Mouse (Mus musculus): Measurements from ENCODE around the gene Clptm1. TPM values are rescaled to one million over a fixed set of nuclear protein-coding genes. Genes with fewer than 3 reads are reported as not detected.
A peak's percentile ranks its signal among the peaks of the same experiment; 100 is the strongest.

The Clptm1 gene
- polyA plus RNA-seq, 1 experiment from 2014 or later = 76.9 TPM

GRCm38 (mm10) chr7:19704475-19704874, 39.6 kb upstream of the Clptm1 start:
- Histone ChIP-seq H3K27ac (ENCODE audit: low read length) (no peak overlapping the region), H3K4me3 (ENCODE audit: low read depth, low read length) (no peak overlapping the region), H3K27me3 (replicated peaks; ENCODE audit: insufficient read depth, low read length) (no peaks in the 10 kb centered on the region), H3K4me1 (ENCODE audit: insufficient read depth, low read depth, low read length) (peaks cover 4% of the 10 kb centered on the region; the same call in 1 of the 2 replicates), H3K36me3 (ENCODE audit: insufficient read depth, low read length) (peaks cover 9% of the 10 kb centered on the region; the same call in 1 of the 2 replicates), H3K4me2 (replicated peaks; ENCODE audit: low read depth, low read length) (no peak overlapping the region), H3K9ac (replicated peaks; ENCODE audit: low read depth) (no peak overlapping the region), H3K9me3 (ENCODE audit: low read length) (no peaks in the 10 kb centered on the region)
- 89% methylated on average over 4 of the region's 4 CpGs for WGBS
- TF ChIP-seq CTCF (IDR thresholded peaks at IDR 0.05) = no peak
- TF ChIP-seq EP300 (IDR thresholded peaks at IDR 0.05) = no peak
- no peak for DNase-seq (ENCODE audit: low spot score)
- ATAC-seq = no peak

DNA sequence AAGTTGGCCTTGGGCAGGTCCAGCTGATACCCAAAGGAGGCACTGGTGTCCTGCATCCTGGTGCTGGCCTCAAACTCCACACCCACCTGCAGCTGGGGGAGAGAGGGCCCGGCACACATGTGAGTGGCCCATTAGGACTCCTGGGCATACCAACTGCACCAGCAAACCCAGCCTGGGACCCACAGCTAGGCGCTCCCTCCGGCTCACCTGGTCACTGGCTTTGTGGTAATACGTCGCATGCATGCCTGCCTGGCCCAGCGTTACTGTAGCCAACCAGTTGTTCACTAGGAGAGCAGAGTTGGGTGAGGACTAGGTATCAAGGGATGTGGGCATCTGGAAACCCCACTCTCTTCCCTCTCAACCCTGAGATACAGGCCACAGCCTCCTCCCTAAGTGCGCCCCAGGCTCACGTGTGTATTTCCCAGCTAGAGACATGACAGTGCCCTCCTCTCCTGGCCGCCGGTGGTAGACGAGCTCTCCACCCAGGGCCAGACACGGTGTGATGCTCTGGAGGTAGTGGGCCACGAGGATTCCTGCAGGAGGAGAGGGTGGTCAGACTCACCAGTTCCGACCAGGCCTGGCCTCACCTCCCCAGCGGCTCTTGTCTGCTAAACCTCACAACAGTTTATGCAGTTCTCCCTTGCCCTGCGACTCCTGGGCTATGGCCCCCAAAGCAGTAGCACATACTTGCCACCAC, 38.2 kb upstream of the Clptm1 start:
- H3K4me1 ChIP-seq (ENCODE audit: insufficient read depth, low read depth, low read length) = peaks cover 13% of the 10 kb centered on the region; the same call in 1 of the 2 replicates
- H3K27ac ChIP-seq (ENCODE audit: low read length) = no peak overlapping the region
- TF ChIP-seq EP300 (IDR thresholded peaks at IDR 0.05) (no peak), CTCF (IDR thresholded peaks at IDR 0.05) (no peak)
- ATAC-seq (no peak), DNase-seq (ENCODE audit: low spot score) (no peak)
- 89% methylated on average over 16 of the region's 16 CpGs for WGBS
- no peak overlapping the region for H3K9ac ChIP-seq (replicated peaks; ENCODE audit: low read depth)
- H3K4me2 ChIP-seq (replicated peaks; ENCODE audit: low read depth, low read length) = no peak overlapping the region
- H3K36me3 ChIP-seq (ENCODE audit: insufficient read depth, low read length) = no peaks in the 10 kb centered on the region
- no peaks in the 10 kb centered on the region for H3K9me3 ChIP-seq (ENCODE audit: low read length)
- no peak overlapping the region for H3K4me3 ChIP-seq (ENCODE audit: low read depth, low read length)
- H3K27me3 ChIP-seq (replicated peaks; ENCODE audit: insufficient read depth, low read length) = no peaks in the 10 kb centered on the region

DNA sequence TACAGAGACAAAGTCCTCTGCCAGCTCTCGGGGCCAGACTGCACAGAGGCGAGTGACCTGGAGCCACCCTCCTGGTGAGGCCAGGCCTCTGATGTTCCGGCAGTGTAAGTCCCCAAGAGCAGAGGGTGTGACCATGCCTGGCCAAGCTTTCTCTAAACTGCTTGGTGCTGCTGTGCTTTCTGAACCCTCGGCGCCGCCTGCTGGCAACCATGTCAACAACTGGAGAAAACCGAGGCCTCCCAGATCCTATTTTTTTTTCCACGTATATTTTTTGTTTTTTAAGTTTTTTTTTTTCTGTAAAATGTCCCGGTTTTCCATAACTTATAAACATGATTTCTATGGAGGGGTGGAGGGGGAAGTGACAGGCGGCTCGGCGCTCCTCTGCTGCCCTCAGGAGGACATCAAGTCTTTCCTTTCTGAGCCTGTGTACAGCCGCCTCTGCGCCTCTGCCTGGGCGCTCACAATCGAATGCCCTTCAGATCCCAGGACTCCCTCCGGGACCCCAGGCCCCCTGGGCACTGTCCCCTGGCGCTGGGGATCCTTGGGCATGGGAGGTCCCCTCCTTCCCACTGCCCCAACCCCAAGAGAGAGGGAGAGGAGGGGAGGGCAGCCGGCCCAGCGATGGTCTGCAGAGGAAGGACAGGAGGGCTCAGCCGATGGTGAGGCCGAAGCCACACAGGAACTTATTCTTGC, 36.4 kb upstream of the Clptm1 start:
- H3K9me3 ChIP-seq (ENCODE audit: low read length) = no peaks in the 10 kb centered on the region
- no peak overlapping the region; the same call in 1 of the 2 replicates for H3K4me2 ChIP-seq (replicated peaks; ENCODE audit: low read depth, low read length)
- WGBS = 30% methylated on average over 22 of the region's 22 CpGs
- H3K27ac ChIP-seq (ENCODE audit: low read length) = 0 out of 2 replicates have a peak overlapping the region, but pooled peaks have one; percentile 40
- no peak overlapping the region for H3K9ac ChIP-seq (replicated peaks; ENCODE audit: low read depth)
- H3K4me1 ChIP-seq (ENCODE audit: insufficient read depth, low read depth, low read length) = peaks cover 13% of the 10 kb centered on the region; the same call in 1 of the 2 replicates
- no peaks in the 10 kb centered on the region for H3K36me3 ChIP-seq (ENCODE audit: insufficient read depth, low read length)
- peak; percentile 94 for DNase-seq (ENCODE audit: low spot score)
- no peak overlapping the region for H3K4me3 ChIP-seq (ENCODE audit: low read depth, low read length)
- TF ChIP-seq CTCF (IDR thresholded peaks at IDR 0.05) (peak; percentile 85), EP300 (IDR thresholded peaks at IDR 0.05) (peak; percentile 19; the same call in 1 of the 2 replicates)
- ATAC-seq = peak; percentile 84
- no peaks in the 10 kb centered on the region for H3K27me3 ChIP-seq (replicated peaks; ENCODE audit: insufficient read depth, low read length)

DNA sequence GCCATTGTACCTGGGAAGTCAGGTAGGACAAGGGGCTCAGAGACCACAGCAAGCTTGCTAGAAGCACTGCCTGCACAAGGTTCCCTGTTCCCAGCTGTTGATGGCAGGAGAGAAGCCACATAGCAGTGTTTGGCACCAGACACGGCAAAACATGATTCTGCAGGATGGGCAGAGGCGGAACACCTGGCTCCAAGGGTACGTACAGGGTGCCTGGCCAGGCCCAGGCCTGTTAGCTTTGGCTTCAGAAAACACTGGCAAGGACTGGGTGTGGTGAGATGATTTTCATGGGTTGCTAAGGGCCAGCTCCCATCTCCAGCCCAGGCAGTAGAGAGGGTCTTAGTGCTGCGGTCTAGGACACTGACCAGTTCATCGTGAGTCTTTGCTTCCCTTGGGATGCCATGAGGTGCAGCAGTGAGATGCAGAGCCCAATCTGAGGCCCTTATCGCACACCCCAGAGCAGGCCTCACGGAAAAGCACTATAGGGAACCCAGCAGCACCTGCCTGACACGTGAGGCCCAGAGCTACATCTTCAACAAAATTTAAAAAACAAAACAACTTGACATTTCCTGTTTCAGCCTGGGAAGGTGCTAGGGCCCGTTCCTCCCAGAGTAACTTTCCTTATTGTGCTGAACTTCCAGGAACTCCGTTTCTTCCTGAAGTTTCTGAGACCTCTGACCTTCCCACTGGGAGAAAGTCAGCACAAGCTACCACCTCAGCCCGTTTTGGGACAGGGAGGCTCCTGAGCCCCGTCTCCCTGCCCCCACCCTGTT, 35.7 kb upstream of the Clptm1 start:
- Histone ChIP-seq H3K27me3 (replicated peaks; ENCODE audit: insufficient read depth, low read length) (no peaks in the 10 kb centered on the region), H3K4me1 (ENCODE audit: insufficient read depth, low read depth, low read length) (peaks cover 13% of the 10 kb centered on the region; the same call in 1 of the 2 replicates), H3K4me2 (replicated peaks; ENCODE audit: low read depth, low read length) (no peak overlapping the region; the same call in 1 of the 2 replicates), H3K9me3 (ENCODE audit: low read length) (no peaks in the 10 kb centered on the region), H3K27ac (ENCODE audit: low read length) (0 out of 2 replicates have a peak overlapping the region, but pooled peaks have one; percentile 40), H3K9ac (replicated peaks; ENCODE audit: low read depth) (no peak overlapping the region), H3K4me3 (ENCODE audit: low read depth, low read length) (no peak overlapping the region), H3K36me3 (ENCODE audit: insufficient read depth, low read length) (no peaks in the 10 kb centered on the region)
- WGBS = 51% methylated on average over 12 of the region's 12 CpGs
- ATAC-seq (no peak), DNase-seq (ENCODE audit: low spot score) (peak; percentile 17)
- TF ChIP-seq EP300 (IDR thresholded peaks at IDR 0.05) (no peak), CTCF (IDR thresholded peaks at IDR 0.05) (no peak)

- peaks cover 18% of the 10 kb centered on the region; the same call in 1 of the 2 replicates for H3K4me1 ChIP-seq (ENCODE audit: insufficient read depth, low read depth, low read length)
- WGBS = 77% methylated on average over 4 of the region's 4 CpGs
- no peak overlapping the region for H3K4me2 ChIP-seq (replicated peaks; ENCODE audit: low read depth, low read length)
- no peaks in the 10 kb centered on the region for H3K36me3 ChIP-seq (ENCODE audit: insufficient read depth, low read length)
- ATAC-seq = no peak
- TF ChIP-seq EP300 (IDR thresholded peaks at IDR 0.05) (no peak), CTCF (IDR thresholded peaks at IDR 0.05) (no peak)
- H3K27me3 ChIP-seq (replicated peaks; ENCODE audit: insufficient read depth, low read length) = no peaks in the 10 kb centered on the region
- no peak overlapping the region for H3K27ac ChIP-seq (ENCODE audit: low read length)
- H3K9ac ChIP-seq (replicated peaks; ENCODE audit: low read depth) = no peak overlapping the region
- no peak overlapping the region for H3K4me3 ChIP-seq (ENCODE audit: low read depth, low read length)
- DNase-seq (ENCODE audit: low spot score) = no peak
- H3K9me3 ChIP-seq (ENCODE audit: low read length) = no peaks in the 10 kb centered on the region
Observed at GRCm38 (mm10) chr7:19699827-19700148, 35.0 kb upstream of the Clptm1 start.

Measured in lung, postnatal 0 days (tissue).